Mouse (Mus musculus) kidney, postnatal 25 days (tissue): ENCODE data around the gene Cdc73.
"Not testable (repeated sequence)": the region's sequence is repeated elsewhere in the genome, so short reads cannot be mapped to it uniquely, and the experiment has no call there.

Experiments used
- DNase-seq, 2 experiments: peaks; one replicate each; pipeline ENCODE4 v3.0.0; 2021; ENCODE audit warnings: mixed read lengths in 2 of 2

Gene Cdc73

GRCm38 (mm10) chr1:143702741-143703262 lies at the start of gene Cdc73:
Gene Cdc73 (minus strand): TSS chr1:143702893.
- DNase-seq: peak; percentile 92 to 96

DNA sequence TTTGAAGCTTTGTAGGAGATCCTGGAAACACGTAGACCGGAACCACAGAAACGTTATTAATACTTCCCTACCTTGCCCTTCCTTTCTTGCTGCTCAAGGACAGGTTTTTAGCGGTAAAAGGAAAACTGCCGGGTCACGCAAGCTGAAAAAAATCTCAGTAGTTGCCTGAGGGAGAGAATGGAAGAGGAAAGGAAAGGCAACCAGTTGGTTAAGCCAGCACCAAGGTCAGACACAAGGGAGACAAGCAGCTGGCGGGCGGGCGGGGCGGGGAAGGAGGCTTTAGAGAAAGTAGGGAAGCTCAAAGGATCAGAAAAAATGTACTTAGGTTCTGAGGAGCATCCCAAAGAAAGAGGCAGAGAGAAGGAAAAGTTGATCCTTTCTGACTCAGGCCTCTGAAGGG lies 43.2 kb upstream of the Cdc73 start:
- DNase-seq: no peak

- no peak for DNase-seq
Measured at GRCm38 (mm10) chr1:143742186-143742585, 39.5 kb upstream of the Cdc73 start.

DNA sequence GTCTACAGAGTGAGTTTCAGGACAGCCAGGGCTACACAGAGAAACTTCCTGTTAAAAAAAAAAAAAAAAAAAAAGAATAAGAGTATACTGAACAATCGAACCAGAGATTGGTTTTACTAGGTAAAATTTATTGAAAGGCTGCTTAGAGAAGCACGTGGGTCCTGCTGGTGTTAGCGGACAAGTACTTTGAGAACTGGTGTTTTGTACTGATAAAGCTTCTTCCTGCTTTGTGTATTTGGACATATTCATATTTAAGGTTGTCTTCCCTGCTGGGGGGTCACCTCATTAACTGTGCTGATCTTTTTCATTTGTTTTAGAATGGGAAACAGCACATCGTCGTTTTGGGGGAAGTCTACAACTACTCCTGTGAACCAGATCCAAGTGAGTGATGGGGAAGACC lies 38.6 kb upstream of the Cdc73 start:
- DNase-seq: no peak

DNA sequence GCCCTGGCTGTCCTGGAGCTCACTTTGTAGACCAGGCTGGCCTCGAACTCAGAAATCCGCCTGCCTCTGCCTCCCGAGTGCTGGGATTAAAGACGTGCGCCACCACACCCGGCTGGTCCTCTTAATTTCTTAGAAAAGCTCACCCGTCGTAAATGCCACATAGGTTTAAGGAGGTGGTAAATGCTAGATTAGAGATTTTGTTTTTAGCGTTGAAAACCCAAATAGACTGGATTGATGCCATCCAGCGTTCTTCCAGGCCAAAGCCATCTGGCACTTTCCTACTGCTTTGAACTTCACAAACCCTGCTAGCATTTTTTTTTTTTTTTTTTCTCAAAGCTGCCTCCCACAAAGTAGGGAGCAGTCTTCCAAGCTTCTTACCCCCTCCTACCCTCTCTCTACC lies 37.9 kb upstream of the Cdc73 start:
- no peak for DNase-seq

GRCm38 (mm10) chr1:143739361-143740350 lies 37.0 kb upstream of the Cdc73 start:
- DNase-seq: peak; percentile 94 to 96

DNA sequence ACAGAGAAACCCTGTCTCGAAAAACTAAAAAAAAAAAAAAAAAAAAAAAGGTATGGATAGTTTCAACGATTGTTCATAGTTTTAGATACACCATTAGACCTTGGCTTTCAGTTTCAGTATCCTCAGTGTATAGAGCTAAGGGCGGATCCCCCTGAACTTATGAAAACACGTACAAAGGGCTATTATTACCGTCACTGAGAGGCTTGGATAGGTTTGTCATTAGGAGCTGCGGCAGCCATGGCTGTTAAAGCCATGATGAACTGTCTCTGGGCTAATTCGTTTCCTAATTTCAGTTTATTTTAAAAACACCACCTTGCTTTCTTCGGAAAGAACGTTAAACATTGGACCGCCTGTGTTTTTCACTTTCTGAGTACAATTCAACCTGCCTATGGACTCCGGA lies 36.1 kb upstream of the Cdc73 start:
- DNase-seq: no peak

DNA sequence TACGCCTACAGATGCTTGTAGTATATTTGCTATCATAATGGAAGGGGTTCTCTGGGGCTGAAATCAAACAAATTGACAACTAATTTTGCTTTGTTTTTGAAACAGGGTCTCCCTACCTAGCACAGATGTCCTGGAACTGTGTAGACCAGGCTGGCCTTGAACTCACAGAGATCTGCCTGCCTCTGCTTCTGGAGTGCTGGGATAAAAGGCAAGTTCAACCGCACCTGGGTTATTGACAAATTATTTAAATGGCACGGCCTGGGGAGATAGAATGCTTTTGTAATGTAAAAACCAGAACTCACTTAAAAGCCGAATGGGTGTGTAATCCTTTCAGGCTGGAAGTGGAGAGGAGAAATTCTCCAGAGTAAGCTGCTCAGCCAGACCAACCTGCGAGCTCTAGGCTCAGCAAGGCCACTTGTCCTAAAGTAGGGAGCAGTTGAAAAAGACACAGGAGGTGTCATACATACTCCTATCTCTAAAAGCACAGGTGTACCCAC lies 31.3 kb upstream of the Cdc73 start:
- no peak for DNase-seq

DNA sequence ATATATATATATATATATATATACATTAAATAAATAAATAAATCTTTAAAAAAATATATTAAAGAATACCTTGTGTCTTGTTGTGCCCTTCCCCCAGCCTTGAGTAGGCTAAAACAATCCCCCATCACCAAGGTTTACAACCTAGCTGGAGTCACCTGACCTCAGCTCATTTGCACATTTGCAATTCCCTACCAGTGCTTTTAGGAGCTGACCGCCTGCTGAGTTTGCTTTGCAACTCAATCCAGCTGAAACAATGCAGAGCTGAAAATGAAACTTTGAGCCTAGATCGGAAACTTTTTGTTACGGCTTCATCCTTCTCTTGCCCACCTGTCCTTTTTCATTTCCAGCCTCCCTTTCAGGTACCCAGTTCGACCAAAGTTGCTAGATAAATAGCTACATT lies 29.0 kb upstream of the Cdc73 start:
- DNase-seq: no peak

DNA sequence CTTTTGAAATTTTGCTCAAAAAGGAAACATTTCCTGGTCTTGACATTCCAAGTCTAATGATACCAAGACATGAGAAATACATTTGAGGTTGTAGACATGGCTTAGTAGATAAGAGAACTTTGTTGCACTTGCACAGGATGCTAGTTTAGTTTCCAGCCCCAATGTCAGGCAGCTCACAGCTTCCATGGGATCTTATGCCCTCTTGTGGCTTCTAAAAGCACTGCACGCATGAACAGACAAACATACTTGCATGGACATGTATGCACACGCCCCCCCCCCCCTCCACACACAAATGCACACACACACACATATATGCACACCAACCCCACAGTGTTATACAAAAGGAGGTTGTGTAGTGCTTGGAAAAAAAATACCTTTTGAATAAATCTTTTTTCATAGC lies 28.2 kb upstream of the Cdc73 start:
- peak in 1 of 2 experiments; percentile 6 for DNase-seq

DNA sequence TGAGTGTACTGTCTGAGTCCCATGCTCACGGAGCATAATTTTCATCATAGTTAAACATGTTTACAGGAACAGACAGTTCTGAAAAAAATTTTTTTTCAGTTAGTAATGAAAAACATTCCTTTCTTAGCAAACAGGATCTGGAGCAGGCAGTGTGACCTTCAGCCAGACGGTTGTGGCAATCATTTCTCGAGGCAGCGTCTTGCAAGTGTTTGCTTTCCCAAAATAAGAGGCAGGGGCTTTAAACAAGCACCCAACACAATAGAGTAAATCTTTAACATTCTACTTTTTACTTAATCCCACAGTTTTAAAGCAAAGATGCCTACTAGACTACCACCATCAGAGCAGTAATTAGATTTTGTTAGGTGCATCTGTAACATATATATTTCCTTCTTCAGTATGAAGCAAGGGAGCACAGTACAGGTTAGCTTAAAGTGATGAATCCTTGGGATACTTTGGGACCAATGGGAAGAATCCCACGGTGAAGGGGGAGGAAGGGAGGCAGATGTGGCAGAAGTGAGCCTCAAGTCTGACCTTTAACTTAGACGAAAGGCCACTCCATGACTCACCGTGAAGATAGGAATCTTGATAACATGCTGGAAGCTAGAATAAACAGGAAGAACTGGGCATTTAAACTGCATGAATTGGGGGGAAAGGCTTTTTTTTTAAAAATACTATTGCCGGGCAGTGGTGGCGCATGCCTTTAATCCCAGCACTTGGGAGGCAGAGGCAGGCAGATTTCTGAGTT lies 25.2 kb upstream of the Cdc73 start:
- no peak for DNase-seq

DNA sequence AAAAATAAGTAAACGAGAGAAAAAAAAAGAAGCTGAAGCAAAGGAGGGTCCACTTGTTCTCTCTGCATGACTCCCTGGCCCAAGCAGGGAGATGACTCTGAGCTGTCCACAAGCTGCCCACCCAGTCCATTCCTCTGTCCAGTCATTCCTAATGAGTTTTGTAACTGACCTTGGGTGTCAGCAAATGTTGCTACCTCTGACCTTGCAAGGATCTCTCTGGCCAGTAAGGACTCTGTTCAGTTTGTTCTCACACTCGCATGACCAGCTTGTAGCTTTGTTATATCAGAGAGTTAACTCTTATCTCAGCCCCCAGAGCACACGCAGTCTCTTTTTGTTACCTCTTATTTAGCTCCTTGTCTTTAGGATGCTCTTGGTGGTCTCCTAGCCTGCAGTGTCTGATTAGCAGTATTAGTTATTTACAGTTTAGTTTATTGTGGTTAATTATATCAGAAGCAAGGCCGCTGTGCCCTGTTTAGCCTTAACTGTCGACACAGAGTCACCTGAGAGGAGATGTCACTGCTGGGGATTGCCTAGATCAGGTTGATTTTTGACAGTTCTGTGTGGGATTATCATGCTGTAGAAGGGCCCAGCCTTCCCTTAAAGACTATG lies 21.9 kb upstream of the Cdc73 start:
- DNase-seq: no peak

DNA sequence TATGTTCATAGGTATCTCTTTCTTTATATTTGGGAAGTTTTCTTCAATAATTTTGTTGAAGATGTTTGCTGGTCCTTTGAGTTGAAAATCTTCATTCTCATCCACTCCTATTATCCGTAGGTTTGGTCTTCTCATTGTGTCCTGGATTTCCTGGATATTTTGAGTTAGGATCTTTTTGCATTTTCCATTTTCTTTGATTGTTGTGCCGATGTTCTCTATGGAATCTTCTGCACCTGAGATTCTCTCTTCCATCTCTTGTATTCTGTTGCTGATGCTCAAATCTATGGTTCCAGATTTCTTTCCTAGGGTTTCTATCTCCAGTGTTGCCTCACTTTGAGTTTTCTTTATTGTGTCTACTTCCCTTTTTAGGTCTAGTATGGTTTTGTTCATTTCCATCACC lies 13.3 kb upstream of the Cdc73 start, which contains the start of gene Glrx2:
Glrx2 (plus strand) TSS at position 301 of the 400 bp plus-strand sequence.
- not testable (repeated sequence) for DNase-seq

- DNase-seq: no peak
Measured at GRCm38 (mm10) chr1:143710627-143710976, 7.9 kb upstream of the Cdc73 start.

GRCm38 (mm10) chr1:143709966-143710626 lies 7.4 kb upstream of the Cdc73 start:
- DNase-seq: no peak

GRCm38 (mm10) chr1:143708361-143708760 lies 5.7 kb upstream of the Cdc73 start:
- DNase-seq: no peak

- peak in 1 of 2 experiments; percentile 9 for DNase-seq
Measured at GRCm38 (mm10) chr1:143707006-143707405, 4.3 kb upstream of the Cdc73 start.

GRCm38 (mm10) chr1:143702141-143702740 lies 452 bp downstream of the Cdc73 start:
- peak; percentile 47 to 65 for DNase-seq

- DNase-seq: no peak
Measured at GRCm38 (mm10) chr1:143701736-143702135, 957 bp downstream of the Cdc73 start.

DNA sequence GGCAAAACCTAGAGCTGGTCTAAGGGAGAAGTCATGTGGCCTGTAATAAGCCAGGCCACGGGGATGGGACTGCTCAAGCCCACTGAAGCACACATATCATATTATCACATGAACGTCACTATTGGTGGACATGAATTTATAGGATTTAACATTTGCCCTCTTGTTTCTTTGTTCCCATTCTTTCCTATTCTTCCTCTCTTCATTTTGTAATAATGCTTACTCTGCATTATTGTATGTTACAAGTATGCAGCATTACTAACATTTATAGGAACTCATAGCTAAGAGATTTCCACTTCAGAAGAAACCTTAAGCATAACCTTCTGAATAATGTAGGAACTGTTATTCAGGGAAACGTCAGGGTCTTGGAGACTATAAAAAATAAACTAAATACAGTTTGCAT lies 17.8 kb downstream of the Cdc73 start:
- no peak for DNase-seq

DNA sequence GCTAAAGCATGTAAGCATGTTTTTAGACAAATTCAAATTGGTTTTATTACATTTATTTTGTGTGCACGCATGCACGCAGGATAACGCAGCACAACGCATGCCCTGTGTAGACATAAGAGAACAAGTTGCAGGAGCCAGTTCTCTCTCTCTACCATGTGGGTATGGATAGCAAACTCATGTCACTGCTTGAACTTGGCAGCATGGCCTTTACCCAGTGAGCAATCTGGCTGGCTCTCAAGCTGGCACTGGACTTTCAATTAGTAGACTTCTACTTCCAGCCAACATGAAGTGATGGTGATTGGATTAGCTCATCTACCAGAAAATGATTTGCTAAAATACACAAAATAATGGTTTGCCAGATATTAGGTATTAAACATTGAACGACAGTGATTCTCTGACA lies 21.6 kb downstream of the Cdc73 start:
- DNase-seq: no peak
